Mouse (Mus musculus) frontal cortex, postnatal 36 days (tissue): ENCODE data around the gene Nfkb1.

Source experiments
- DNase-seq, 2 experiments: peaks; one replicate each; pipeline ENCODE4 v3.0.0; 2022; ENCODE audit warnings: low spot score in 2 of 2

Nfkb1 gene

DNA sequence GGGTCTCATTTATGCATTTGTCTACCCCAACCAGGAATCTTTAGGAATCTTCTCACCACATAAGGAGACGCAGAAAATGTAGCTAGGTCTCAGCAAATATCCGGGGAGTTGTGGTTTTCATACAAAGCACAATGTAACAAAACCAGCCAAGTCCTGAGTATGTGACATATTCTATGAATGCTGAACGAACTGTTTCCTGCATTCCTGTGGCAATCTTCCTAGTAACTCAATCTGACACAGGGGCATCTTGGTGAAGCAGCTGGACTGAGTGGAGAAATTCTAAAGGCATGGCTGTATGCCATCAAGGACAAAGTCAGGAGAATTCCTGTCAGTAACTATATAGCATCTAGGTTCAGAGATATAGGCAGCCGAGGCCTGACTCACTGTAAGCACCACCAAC, 20.5 kb downstream of the Nfkb1 start:
- DNase-seq = no peak

DNA sequence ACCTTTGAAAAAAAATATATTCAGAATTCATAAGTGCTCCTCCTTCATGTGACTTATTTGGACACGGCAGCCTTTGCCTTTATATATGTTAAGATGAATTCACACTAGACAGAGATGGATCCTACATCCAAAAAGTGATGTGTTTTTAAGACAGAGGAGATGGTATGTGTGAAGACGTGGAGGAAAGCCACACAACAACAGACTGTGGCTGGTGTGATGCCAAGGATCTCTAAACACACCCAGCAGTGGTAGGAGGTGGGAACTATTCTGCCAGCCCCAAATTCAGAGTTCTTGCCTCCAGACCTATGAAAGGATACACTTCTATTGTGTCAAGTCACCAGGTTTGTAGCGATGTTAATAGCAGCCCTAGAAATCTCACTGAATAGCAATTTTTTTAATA, 24.3 kb downstream of the Nfkb1 start:
- peak in 1 of 2 experiments; percentile 48 for DNase-seq

DNA sequence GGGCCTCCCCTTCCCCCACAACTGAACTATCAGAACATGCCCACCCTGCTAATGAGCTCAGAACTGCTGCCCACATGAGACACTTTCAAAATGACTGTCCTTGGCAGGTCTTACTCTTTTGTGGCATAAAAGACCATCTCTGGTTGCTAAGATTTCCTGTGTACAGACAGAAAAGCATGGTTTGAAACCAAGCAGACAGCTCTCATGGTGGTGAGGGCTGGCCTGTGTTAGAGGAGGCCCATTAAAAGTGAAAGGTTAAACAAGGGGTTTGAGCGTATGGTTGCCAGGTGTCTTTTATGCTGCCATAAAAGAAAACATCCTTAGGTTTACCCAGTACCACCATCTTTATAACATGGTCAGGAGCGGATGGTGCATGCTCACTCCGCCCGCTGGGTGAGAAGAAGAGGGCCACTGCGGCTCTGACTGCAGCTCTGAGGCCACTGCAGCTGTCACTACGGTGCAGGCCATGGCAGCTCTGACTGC, 25.5 kb downstream of the Nfkb1 start:
- no peak for DNase-seq

DNA sequence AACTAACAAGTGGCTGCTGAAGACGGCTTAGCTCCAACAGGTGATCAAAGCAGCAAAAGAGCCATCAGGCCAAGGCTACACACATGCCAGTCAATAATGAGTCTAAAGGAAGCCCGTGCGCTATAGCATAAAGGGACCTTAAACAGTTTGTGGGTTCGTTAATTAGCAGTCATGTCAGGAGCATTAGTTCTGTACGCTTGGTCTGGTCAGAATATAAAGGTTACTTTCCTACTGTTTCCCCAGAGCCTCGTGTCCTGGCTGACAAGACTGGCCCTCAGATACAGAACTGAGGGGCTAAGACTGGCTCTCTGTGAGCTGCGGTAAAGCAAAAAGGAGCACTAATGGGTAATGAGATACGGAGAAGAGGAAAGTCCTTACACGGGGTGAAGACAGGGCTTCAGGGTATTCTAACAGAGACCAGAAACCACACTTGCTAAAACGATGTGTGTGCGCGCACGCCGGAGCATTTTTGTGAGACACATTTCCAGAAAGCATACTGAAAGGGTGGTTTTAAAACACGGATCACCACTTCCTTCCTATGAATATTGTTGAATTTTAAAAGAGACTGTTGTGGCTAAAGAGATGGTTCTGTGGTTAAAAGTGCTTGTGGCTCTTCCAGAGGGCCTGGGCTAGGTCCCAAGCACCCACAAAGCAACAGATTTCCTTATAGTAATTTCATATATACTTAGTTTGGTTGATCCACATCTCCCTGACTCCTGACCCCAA, 29.0 kb downstream of the Nfkb1 start:
- no peak for DNase-seq

DNA sequence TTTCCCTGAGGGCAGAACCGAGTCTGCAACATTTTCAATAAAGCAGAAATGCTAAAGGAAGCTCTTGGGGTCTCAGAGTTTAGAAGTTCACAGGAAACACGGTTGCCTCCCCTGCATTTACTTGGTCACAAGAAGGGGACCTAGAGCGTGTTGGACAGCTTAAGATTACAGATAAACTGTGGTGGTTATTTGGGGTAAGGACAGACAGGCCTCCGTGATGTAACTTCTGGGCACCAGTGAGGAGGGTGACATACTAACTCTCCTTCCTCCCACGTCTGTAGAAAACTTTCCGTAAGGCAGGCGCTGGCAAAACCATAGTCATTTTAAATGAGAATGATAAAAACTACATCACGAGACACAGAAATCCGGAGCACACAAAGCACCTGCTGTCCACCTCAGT, 29.6 kb downstream of the Nfkb1 start:
- DNase-seq = no peak

DNA sequence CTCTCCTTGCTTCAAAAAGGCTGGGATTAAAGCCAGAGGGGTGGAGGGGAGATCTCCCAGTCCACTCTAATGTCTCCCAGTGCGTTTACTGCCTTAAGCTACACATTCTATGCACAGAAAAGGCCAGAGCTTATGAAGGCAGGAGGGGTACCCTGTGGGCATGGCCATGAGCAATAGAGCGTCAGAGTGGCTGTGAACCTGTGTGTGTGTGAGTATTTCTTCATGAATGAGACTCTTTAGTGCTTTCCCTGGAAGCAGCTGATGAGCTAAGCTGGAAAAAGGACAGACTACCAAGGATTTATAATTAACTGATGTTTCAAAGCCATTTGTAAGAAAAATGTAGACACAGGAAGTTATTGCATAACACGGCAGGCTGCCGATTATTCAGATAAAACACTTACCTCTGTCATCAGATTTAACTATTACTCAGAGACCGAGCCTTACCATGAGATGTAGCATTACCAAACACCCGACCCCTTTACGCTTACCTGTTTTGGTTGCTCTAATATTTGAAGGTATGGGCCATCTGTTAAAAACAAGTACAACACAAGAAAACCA, 32.7 kb downstream of the Nfkb1 start:
- DNase-seq = no peak

DNA sequence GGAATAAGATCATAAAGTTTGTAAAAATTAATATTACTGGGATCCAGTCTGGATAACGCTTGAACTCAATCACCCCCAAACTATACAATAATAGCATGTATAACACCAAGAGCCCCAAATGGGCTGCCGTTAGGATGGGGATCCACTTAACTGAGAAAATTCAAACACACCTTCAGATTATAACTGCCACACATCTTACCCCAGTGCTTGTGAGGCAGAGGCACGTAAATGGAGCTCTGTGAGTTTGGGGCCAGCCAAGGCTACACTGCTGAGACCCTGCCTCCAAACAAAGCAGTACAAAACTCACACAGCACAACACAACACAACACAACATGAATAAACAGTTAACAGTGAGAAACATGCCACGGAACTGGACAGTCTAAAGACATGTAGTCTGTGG, 35.2 kb downstream of the Nfkb1 start:
- DNase-seq = no peak

DNA sequence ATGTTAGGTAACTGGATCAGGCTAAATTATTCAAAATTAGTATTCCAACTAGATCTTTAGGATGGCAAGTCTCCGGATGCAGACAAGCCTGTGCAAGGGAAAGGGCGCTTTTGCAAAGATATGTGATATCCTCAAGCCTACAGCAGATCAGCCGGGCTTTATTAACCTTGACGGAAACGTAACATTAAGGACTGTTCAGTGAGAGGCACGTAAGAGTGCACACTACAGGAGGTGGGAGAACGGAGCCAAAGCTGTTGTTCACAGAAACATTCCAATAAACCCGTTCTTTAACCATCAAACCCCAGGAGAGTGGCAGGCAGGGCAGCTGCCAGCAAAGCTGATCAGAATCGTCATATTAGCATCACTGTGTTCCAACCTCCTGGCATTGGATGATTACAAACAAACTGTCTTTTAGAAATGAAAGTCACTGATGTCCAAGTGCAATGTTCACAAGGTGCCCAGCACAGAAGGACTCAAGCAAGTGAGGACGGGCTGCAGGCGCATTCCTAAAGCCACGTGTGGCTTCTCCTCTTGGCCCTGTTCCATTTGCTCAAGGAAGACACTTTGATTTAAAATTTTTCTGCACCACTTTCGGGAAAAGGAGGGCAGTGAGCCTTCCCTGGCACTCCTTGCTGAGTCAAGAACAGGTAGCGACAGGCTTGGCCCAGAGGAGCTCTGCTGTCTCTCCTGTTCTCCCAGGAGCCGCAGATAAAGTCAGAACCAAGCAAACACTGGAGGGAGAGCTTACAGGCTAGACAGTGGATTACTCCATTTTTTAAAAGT, 40.4 kb downstream of the Nfkb1 start:
- DNase-seq = no peak

DNA sequence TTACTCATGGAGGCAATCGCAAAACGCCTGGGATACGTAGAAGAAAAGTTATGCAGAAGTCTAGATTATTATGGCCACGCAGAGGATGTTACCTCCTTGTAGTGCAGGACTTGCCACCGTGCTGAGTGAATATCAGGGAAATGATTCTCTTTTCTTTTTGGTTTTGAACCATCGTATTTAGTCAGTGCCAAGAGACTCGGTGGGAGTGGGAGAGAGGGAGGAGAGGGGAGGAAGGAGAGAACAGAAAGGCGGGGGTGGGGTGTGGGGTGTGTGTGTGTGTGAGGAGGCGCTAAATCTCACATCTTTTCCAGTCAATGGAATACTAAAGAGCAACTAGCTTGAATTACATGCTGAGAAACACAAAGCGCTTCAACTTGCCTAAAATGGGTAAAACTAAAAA, 41.5 kb downstream of the Nfkb1 start:
- no peak for DNase-seq

DNA sequence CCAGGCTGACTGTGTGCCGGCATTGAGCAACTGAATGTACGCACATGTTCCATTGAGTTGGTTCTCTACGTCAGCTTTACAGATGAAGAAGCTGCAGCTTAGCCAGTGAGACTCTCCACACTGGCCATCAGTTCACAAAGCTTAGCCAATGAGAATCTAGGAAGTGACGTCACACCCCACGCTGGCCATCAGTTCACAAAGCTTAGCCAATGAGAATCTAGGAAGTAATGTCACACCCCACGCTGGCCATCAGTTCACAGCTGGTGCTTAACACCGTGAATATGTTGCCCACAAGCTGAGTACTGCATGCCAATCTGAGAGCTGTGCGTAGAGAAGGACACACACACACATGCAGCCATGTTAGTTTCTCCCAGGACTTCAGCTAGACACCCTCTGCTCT, 42.8 kb downstream of the Nfkb1 start:
- DNase-seq = no peak

DNA sequence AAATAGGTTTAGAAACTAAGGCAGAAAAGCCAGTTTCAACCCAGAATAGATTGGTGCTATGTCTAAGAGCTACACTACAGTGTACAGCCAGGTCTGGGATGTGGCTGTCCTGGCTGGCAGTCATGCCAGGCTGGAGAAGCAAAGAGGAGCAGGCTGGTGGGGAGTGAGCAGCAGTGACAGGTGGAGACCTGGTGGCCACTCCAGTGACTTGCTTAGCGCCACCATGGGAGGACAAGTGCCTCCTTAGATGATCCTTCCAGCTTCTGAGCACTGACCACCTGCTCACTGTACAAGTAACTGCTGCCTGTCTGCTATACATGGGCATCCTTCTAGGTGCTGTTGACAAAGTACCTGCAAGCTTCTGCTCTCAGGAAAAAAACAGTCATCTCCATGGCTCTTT, 44.7 kb downstream of the Nfkb1 start:
- no peak for DNase-seq

DNA sequence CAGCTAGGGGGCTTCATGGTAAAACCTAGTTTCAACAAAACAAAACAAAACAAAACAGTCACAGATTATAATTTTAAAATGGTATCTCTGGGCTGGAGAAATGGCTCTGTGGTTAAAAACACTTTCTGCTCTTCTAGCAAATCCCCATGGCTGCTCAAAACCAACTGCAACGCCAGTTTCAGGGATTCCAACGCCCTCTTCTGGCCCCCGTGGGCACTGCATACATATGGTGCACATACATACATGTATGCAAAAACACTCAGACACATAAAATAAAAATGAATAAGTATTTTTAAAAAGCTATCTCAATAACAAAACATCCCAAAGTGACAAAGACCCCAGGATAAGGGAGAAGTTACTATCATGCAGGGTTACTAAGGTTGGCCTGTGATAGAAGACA, 46.4 kb downstream of the Nfkb1 start:
- DNase-seq = no peak

DNA sequence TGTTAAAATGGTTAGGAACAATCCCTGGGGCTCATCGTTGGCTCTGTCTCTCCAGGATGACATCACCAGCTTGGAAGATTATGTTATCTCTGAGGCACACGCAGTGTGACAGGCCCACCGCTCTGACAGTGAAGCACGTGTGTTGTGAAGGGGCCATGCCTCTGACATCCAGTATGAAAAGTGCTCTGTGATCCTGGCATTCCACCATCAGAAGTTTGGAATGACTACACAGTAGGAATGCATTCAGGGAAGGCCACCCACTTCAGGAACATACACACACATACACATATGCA, 49.8 kb downstream of the Nfkb1 start:
- DNase-seq = no peak

DNA sequence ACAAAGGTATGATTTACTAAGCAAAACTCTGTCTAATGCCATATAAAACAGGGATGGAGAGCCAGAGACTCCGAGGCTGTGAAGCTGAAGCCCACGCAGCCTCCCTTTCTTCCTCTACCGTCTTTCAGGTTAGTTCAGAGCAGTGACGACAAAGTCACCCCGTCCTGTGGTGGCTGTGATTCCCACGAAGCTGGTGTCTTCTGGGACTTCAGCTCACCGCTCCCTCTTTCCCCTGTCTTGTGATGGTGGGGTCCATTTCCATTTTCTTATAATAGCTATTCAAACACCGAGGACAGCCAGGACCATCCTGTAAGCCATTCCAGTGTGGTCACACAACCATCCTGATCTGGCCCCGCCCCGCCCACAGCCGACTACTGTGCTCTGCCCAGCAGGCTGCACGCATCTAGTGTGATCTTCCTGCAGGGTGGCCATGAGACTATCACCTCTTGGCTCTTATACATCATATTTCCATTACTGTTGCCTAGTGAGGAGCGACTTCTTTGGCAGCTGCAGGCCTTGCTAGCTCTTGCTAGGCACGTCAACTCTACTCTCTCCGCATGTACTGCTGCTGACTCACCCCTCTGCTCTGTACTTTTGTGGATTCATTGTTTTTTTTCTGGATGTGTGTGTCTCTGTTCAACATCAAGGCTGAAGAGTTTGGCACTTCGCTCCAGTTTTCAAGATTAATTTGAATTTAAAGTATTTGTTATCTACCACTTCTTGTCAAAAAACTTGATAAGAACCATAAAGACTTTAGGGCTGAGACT, 50.3 kb downstream of the Nfkb1 start:
- DNase-seq = no peak

DNA sequence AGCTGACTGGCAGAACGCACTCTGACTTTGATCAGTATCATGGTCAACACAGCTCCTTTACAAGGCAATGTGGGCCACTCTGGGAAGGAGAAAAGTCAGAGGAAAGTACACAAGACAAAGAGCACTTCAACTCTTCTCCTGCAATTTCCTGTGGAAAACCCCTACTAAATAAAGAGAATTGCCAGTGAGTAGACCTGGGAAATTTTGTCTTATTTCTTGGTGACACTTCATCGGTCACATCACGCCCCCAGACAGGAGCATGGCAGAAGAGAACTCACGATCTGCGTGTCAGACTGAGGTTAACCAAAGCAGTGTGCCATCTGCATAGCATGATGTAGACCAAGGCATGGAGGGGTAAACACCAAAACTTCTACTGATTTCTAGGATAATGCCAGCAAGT, 51.1 kb downstream of the Nfkb1 start:
- no peak for DNase-seq

DNA sequence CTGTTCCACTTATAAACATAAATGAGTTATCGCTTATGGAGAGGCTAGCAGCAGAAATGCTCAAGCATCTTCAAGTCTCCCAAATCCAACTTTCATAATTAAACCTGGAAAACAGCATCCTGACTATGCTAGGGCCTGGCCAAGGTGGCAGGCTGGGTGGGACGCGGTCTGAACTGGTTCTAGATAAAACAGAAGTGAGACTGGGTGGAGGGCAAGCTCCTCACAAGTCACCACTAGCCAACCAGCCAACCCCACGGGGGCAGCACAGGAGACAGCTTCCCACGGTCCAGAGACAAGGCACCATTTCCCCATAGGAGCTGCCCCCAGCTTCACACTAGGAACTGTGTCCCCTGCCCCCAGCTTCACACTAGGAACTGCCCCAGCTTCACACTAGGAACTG, 53.8 kb downstream of the Nfkb1 start:
- DNase-seq = no peak

DNA sequence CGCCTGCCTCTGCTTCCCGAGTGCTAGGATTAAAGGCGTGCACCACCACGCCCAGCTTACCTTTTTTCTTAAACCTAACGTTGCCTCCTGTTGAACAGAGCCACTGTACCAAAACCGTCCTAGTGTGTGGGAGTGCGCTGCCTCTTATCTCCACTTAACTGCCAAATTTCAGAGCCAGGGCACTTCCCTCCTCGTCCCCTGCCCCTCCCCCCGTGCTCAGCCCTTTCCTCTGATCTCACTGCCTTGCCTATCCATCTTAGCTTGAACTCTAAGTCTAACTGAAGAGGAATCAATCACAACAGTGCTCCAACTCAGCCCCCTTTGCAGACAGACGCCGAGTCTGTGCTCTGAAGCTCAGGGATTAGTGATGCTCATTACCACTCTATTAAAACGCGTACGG, 54.9 kb downstream of the Nfkb1 start:
- DNase-seq = no peak

DNA sequence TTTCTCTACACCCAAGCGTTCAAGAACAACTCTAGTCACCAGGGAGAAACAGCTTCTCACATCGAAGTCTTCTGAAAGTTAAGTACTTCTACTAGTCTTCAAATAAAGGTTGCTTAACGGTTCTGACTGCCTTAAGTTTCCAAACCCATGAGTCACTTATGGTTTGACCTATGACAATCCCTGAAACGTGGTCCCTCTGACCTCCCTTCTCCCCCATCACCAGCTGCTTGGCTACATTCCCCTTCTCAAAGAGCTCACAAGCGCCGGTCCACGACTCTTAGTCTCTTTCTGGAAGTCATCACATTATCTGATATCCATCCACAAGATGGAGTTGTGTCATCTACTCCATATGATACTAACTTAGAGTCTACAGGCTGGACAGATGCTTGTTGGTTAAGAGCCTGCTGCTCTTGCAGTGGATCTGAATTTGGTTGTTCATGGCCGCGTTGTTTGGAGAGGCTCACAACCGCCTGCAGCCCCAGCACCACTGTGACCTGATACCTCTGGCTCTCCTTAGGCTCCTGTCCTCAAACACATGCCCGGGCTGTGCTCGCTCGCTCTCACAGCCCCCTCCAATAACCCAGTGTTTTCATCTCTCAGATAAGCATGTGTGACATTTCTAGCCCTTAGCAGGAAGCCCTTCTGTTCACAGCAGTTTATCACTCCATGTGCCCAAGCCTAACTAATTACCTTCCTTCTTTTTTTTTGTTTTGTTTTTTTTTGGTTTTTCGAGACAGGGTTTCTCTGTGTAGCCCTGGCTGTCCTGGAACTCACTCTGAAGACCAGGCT, 55.5 kb downstream of the Nfkb1 start:
- no peak for DNase-seq

DNA sequence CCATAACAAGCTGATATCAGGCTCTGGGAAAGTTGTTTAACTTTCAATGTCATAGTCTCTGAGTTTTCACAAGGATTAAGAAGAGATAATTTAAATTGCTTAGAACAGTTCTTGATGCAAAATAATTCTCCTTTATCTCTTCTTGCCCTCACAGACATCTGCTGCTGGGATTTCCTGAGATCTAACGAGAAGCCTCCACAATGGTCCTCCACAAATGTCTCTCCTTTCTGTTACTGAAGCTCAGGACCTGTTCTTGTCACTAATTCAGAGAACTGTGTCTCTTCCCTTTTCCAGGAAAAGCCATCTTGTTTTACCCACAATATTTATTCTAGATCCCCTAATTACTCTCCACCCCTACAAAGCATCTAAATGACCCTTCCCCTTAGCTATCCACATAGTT, 56.3 kb downstream of the Nfkb1 start:
- no peak for DNase-seq

DNA sequence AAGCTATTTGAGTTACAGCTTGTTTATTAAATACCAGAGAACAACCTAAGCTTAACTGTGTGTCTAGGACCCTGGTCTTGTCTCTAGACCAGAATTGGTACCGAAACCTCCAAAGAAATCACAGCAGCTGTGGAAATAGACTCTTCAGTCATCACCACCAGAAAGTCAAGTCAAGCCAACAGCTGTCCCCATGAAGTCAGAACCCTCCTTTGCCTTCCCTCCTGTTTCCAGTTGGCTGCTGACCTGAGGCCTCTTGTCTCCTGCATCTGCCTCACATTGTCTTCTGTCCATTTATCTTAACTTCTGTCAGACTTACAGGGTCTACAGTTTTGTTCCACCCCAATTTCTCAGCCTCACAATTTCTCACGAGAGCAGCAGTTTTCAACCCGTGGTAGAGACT, 57.1 kb downstream of the Nfkb1 start:
- DNase-seq = no peak

DNA sequence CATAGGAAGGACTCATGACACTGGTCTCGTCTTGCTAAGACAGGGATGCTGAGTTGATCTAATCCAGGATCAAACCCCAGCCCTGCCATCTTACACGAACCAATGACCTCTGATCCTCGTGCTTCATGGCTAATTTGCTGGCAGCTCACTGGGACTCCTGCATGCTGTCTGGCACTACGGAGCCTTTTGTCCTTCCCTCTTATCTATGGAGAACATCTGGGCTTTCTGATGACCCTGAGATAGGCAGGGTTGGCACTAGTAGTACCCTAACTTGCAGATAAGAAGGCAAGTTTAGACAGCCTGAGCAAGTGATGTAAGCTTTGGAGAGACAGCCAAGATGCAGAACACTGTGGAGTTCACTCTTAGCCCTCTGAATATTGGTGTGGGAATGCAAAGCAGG, 59.5 kb downstream of the Nfkb1 start:
- no peak for DNase-seq

DNA sequence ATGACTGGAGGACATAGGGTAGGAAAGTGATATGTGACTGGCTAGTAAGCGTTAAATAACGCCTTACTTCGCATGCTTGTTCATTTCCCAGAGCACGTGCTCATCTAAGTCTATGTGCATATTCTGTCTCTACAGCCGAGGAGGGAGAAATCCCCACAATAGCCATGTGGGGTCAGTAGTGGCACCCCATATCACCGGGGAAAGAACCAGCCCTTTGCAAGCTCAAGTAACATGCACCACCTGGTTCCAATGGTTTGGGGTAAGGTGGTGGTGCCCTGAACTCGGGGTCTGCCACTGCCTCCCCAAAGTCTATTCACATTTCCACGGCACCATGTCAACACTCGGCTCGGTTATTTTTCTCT, 60.3 kb downstream of the Nfkb1 start:
- DNase-seq = peak in 1 of 2 experiments; percentile 19
